Mouse (Mus musculus): ENCODE measurements around the gene Ly6g5b.

Gene Ly6g5b

DNA sequence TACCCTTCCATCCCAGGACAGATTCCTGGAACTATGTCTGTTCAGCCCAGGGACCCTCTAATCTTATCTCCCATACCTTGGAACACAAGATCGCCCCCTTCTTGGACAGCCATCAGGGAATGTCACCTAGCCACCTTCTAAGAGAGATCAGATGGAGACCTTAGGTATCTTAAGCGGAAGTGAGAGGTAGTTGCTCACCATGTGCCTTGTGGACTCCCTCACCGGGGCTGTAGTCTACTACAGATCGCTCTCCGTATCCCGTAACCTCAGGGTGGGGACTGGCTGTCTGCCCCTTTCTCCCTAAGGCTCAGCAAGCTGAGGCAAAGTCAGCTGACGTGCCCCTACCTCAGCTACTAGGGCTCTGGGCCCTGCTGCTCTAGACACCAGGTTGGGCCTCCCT lies 11.1 kb downstream of the Ly6g5b start:
- no peak for DNase-seq

DNA sequence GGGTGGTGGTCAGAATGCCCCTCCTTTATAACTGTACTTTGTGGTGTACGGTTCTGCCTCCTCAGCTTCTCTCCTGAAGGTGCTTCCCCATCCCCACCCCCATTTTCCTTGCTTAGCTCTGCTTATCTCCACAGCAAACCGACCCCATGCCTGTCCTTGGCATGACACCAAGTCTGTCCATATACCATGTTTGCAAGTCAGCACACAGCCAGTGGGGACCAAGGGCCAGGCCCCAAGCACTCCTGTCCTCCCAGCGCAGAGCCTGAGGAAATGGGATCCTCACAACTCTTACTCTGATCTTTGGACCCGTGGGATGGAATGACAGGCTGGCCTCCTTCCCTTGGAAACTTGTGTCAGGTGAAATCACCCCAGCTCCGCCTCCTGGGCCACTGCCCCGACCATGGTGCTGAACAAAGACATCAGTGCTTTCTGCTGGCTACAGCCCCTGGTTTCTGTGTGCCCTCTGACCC lies 12.0 kb downstream of the Ly6g5b start:
- DNase-seq = no peak

DNA sequence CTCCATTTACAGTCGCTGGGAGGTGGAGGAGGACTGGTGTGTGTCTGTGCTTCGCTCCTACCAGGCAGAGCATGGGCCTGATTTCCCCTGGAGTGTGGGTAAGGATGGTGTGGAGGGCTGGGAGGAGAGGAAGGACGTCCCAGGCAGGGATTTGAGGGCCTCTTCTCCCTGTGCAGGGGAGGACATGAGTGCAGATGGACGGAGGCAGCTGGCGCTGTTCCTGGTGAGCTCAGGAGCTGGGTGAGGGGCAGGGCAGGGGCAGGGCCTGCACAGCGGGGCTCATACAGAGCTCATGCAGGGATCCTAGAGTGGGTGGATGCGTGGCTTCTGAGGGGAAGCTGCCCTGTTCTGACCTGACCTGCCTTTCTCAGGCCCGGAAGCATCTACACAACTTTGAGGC lies 12.9 kb downstream of the Ly6g5b start:
- DNase-seq = no peak

DNA sequence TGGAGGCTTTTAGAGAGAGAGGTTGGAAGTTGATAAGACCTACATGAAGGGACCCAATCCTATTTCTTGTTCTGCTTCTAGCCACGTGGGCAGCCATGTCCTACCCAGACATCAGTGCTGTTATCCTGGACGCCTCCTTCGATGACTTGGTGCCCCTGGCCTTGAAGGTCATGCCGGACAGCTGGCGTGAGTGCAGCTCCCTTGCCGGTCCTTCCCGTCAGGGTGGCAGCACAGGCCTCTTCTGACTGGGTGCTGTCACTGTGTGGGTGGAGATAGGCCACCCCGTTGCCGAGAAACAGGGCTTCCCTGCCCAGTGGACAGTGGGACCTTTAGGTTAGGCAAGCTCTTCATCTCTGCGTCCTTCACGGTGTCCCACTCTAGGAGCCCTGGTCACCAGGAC lies 14.1 kb downstream of the Ly6g5b start:
- DNase-seq = no peak

DNA sequence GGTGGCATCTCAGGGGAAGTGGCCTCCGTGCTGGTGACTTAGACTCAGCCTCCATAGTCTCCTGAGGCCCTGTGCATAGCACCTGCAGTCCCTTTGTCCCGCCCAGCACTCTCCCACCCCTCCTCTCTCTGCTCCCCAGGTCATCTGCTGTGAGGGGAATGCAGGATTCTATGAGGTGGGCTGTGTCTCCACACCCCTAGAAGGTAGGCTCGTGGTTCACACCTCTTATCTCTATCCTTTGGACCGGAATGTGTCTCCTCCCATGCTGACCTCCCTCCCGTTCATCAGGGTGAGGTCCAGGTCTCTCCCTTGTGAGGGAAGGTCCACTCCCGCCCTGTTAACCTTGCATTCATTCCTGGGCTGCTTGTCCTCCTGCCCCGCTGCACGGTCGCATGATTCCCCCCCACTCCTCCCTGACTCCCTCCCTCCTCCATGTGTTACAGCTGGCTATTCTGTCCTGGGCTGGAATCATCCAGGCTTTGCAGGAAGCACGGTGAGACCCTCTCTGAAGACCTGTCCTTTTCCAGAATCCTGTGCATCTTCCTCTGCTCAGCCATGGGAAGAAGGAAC lies 14.9 kb downstream of the Ly6g5b start:
- DNase-seq = no peak

DNA sequence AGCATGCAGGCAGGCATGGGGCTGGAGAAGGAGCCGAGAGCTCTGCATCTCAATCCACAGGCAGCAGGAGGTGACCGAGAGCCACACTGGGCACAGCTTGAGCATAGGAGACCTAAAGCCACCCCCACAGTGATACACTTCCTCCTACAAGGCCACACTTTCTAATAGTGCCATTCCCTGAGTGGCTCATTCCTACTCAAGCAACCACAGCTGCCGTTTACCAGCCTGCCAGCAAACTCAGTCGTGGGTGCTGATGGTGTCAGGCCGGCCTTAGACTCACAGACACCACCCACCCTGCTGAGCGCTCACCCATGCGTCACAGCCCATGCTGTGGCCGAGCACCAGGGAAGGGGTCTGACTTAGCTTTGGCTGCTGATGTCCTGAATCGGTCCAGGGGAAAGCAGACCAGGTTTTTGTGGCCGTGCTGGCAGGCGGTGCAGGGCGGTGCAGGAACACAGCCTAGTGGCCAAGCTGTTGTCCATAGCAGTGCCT lies 18.0 kb downstream of the Ly6g5b start:
- DNase-seq = no peak

DNA sequence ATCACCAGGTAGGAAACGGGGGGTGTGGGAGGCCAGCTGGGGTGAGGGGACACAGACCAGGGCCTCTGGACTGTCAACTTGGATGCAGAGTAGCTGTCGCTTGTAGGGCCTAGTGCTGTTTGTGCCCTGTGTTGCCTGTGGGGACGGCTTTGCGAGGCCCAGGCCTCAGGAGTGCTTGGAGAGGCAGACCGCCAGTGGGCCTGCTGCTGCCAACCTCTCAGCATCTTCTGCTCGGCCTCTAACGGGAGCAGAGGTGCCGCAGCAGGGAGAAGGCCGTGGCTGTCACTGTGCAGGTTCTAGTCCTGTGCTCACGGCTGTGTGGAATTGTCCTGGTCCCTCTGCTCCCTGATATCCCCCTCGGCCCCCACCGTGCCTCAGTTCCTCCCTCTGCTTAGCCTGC lies 18.6 kb downstream of the Ly6g5b start:
- no peak for DNase-seq

DNA sequence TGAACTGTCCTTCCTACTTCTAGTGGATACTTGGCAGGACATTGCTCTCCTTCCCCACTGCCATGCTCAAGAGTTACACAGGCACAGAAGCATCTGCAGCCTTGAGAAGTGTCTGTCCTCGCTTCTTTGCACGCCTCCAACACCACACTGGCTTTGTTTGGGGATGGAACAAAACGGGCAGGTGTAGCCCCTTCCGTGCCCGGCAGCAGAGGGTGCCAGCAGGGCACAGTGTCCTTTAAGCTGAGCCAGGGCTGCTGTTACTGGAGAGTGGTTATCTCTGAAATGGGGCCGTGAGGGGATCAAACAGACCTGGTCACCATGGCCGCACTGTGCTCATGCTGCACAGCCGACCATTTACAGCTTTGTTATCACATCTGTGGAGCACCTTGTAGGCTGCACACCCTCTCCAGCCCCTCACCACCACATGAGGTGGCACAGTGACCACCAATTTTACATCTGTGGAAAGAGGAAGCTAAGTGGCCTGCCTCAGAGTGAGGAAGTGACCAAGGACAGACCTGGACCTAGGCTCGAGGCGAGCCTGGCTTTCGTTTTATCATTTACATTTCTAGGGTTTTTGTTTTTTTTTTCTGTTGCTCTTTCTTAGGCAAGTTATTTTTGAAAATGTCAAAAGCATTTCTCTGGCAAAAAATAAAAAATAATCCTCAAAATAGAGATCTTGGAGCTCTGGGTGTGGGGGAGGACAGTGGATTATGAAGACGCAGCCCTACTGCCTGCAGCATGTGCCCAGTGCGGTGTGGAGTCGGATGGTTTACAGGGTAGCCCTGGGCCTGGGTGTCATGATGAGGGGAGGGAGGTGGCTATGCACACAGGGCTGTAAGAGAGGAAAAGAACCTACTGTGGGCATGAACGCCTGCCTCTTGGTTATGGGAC lies 20.5 kb downstream of the Ly6g5b start:
- no peak for DNase-seq

DNA sequence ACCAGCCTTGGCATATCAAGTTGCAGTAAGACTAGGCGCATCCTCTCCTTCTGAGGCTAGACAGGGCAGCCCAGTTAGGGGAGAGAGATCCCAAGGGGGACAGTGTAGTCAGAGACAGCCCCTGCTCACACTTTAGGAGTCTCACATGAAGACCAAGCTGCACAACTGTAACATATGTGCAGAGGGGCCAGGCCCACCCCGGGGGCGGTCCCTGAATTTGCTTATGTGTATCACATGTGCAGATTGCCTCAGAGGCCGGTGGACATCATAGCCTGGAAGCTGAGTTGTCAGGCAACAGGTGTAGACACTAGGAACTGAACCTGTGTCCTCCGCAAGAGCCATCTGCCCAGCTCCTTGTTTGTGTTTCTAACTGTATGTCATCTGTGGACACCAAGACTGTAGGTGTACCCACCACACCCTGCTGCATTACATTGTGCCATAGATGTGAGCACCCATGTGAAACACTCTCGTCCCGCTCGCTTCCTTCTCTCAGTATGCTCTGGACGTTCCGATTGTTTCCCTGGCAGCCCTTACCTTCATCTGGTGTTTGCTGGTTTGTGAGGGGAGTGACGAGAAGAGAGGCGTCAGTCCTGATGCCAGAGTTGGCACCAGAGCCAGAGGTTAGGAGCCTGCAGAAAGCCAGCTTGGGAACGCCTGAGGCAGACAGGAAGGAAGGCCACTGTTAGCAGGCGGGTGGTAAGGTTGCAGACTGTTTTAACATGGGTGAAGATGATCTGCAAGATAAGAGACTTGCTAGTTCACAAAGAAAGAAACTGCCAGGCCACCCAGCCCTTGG lies 22.6 kb downstream of the Ly6g5b start:
- no peak for DNase-seq

DNA sequence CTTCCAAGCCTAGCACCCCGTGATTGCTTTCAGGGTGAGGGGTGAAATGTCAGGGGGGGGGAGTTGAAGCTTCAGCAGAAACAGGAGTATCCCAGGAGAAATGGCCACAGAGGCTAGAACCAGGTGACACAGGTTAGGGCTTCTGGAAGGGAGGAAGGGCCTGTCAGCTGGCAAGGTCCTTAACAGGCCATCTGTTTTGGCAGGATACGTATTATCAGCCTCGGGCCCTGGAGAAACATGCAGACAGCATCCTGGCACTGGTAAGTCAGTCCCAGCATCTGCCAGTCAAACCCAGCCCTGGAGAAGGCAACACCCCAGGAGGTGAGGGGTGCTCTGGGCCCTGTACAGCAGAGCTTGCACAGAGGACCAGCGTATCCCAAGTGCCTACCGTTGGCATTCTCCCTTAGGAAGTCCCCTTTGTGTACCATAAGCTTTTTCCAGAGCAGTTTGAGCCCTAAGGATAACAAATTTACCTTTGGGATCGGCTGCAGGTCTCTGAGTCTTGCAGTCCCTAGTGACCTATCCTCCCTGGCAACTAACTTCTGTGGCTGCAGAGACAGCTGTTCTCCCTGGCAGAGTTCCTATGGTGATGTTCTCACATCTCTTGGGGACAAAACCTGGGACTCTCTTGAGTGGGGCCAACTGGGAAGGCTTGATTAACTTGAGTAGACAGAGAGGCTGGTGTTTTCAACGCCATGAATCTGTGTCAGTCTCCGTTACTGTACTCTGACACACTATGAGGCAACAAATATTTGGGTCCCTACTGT lies 24.9 kb downstream of the Ly6g5b start:
- DNase-seq = no peak

DNA sequence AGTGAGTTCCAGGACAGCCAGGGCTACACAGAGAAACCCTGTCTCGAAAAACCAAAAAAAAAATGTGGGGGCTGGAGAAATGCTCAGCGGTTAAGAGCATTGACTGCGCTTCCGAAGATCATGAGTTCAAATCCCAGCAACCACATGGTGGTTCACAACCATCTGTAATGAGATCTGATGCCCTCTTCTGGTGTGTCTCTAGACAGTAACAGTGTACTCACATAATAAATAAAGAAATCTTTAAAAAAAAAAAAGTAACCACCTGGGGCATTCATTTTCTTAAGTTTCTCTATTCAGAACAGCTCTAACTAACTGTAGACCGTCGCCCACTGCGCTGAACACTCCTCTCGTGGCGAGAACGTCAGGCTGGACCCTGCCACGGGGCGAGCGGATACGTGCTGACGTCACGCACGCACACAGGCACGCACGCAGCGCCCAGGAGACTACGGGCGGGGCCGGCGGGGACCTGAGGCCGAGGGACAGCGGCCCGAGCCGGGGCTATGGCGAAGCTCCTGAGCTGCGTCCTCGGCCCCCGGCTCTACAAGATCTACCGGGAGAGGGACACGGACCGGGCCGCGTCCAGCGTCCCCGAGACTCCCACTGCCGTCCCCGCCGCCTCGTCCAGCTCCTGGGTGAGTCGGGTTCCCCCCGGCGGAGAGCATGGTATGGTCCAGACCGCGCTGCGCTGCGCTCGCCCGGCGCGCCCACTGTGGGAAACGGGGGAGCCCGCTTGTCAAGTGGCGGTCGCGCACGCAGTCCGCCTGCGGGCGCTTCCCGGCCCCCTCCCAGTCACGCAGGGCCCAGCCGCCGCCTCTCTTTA lies 26.2 kb downstream of the Ly6g5b start, which contains the start of gene Abhd16a:
TSS of gene Abhd16a (plus strand) at position 439 of the 820 bp plus-strand sequence.
- DNase-seq = peak; percentile 91

DNA sequence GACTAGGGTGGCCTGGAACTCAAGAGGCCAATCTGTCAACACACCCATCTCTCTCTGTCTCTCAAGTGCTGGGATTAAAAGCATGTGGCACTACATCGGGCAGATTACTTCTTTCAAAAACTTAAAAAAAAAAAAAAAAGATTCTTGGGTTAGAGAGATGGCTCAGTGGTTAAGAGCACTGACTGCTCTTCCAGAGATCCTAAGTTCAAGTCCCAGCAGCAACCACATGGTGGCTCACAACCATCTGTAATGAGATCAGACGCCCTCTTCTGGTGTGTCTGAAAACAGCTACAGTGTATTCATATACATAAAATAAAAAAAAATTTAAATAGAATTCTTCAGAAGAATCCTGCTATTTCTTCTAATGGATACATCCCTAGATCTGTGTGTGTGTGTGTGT lies 27.1 kb downstream of the Ly6g5b start:
- no peak for DNase-seq

DNA sequence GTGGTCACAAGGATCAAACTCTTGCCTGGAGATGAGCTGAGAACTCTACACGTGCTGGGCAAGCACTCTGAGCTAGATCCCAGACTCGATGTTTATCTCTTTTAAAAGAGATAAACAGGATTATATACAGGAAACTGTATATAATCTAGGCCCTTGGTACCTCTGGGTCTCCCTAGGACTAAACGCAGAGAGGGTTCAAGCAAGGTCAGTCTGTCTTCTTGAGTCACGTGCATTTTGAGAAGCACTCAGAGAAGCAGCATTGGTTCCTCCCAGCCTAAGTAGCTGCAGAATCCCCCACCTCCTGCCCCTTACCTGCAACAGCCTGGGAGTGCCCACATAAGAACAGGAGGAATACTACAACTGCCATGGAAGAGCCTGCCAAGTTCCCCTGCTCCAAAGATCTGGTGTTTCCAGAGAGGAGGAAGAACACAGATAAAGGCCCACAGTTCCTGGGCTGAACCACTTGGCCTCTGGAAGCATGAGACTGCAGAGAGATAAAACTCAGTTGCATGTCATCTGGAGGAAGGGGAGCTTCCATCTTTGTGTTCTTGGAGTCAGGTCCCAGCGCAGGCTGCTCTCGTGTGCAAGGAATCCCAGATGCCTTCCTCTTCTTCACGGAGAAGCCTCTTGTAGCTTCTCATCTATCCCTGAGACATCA lies 29.9 kb downstream of the Ly6g5b start, which contains the start of gene Ly6g6f:
TSS of gene Ly6g6f (minus strand) at position 403 of the 658 bp plus-strand sequence.
- no peak for DNase-seq

DNA sequence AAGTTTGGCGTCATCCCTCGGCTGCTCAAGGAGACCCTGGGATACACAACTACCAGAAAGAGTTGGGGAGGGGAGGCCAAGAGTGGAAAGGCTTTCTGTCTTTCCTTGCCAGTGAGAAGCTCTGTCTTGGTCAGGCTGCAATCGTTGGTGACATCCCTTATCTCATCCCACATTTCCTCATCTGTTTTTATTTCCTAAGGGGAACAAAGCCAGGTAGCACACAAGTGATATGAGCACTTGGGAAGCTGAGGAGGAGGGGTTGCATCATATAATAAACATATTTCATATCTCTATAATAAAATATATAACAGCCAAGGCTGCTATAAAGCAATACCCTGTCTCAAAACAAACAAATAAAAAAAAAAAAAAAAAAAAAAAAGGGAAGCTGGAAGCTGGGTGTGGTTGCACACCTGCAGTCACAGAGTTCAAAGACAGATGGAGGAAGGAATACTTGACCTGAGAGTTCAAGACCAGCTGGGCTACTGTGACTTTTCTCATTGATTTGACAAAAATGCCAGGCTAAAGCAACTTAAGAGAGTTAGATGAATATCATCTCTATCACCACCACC lies 31.2 kb downstream of the Ly6g5b start:
- no peak for DNase-seq

DNA sequence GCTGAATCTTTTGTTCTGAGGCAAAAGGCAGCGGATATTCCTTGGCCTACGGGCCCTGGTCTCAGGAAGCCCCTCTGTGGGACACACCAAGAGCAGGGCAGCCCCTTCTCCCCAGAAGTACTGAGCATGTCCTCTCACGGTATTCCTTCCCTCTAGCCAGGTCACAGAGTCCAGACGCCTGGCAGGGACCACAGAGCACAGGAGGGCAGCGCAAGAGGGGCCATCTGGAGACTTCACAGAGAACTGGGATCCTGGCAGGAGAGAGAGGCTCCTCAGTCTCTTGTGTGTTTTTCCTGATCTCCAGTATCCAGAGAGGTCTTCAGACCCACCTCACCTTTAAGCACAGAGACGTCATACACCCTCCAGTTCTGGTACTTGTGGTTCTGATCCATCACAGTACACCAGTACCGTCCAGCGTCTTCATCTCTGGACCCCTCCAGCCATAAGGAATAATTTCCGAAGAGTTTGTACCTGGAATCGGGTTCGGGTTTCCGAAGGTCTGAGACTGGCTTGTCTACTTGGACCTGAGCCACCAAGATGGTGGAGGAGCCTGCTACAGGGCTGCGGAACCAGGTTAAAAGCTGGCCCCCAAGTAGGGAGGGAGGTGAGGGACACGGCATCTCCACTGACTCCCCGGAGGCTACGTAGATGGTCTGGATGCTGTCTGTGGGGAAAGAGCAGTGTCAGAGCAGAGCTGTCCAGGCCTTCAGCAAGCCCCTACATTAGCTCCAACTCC lies 32.2 kb downstream of the Ly6g5b start:
- DNase-seq = no peak

DNA sequence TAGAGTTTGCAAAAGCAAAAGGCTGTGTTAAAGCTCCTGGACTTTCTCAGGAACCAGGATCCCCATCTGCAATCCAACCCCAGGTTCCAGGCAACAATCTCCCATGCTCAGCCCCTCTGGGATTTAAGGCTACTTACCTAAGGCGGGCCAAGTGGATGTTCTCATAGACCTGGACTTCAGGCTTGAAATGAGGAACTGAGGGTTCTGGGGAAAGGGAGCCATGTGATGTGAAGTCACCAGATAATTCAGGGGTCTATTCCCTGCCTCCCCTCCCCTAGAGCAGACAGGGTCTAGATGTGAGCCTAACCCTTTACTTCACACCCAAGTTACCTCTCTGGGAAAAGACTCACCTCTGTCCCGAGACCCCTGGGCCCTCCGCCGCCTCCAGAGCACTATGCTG lies 34.5 kb downstream of the Ly6g5b start:
- no peak for DNase-seq

DNA sequence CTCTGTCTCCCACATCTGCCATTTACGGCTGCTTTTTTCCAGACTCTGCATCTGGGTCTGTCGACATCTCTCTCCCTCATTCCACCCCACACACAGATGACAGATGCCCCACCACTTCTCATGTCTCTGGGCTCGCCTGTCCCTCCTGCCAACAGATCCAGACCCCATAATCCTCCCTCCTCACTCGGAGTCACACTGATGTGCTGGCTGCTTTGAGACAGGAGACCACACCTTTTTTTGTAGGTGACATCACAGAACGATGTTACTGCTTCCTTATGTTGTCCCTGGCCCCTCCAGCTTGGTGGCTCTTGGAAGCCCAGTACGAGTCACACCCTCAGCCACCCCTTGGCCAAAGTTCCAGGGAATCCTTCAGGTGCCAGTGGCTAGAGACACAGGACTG lies 35.0 kb downstream of the Ly6g5b start:
- no peak for DNase-seq

DNA sequence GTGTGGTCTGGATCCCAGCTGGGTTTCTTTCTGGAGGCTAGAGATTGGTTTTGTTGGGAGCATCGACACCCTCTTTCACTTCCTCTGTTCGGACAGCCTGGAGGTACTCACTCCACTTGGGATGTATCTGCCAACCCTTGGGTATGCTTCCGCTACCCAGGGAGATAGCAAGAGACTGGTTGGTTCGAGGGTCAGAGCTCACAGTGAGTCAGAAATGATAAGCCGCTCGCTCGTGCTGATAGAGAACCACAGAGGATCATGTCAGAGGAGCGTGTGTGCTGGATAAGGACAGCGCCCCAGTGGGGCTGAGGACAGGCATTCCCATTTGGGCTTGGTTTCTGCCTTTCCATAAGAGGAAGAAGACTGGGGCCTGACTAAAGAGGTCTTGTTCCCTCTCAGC lies 35.5 kb downstream of the Ly6g5b start:
- no peak for DNase-seq

DNA sequence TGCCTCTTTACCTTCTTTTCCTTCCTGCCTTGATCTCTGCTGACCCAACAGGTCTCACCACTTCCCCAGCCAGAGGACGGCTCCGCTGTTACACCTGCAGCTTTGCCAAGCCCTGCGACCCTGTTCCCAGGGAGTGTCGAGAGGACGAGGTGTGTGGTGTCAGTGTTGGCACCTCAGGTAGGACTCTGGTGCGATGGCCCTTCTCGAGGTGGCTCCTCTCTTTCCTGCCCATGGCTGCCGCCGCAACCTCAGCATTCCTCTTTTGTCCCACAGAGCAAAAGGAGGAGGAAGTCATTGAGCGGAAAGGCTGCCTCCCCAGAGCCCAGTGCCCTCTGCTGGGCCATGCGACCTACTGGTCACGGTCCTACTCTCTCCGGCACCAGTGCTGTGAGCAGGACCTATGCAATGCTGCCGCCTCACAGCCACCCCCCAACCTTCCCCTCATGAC lies 37.4 kb downstream of the Ly6g5b start, which contains the start of gene Ly6g6d:
TSS of gene Ly6g6d (minus strand) at position 280 of the 448 bp plus-strand sequence.
- DNase-seq = no peak

DNA sequence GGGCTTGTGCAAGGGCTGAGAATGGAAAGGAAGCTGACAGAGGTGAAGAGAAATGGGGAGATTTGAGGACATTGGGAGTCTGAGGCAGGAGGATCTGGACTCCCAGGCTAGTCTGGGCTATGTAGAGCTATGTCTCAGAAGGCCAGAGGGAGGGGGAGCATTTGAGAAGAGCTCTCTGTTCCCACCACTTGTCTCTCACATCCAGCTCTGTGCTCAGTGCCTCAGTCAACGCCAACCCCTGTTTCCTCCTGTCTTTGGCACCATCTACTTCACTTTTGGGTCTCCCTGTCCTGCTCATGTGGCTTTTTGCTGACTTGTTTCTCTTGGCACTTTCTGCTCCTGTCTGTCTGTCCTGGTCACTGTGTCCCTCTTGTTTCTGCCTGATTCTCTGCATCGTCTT lies 37.9 kb downstream of the Ly6g5b start:
- no peak for DNase-seq
